Mouse (Mus musculus) erythroblast, adult 5-6 weeks (primary cell): ENCODE results near the gene Srgap1. TPM values are rescaled to one million over a fixed set of nuclear protein-coding genes. Genes with fewer than 3 reads are reported as not detected.

Experiments
- ATAC-seq: replicated peaks from 2 replicates; pipeline ENCODE4 v1.8.0; 2016; ENCODE audit warnings: moderate number of reproducible peaks, mild to moderate bottlenecking, moderate TSS enrichment, inconsistent platforms; ENCODE audit not compliant: poor library complexity, low FRiP score, severe bottlenecking
- total RNA-seq, 2 experiments: library from RNA; stranded (forward) in 1 of 2; stranded (reverse) in 1 of 2; fragments of 150-400 nt in 1 of 2; fragments of 200-764, 138-1000 nt in 1 of 2; gene quantifications; 2 replicates each; pipeline versions ENCODE4 v1.2.3 to v1.2.4; 2015 to 2017; ENCODE audit warnings: low replicate concordance in 2 of 2

Gene Srgap1
- total RNA-seq, 2 experiments from 2014 or later, result not detected

DNA sequence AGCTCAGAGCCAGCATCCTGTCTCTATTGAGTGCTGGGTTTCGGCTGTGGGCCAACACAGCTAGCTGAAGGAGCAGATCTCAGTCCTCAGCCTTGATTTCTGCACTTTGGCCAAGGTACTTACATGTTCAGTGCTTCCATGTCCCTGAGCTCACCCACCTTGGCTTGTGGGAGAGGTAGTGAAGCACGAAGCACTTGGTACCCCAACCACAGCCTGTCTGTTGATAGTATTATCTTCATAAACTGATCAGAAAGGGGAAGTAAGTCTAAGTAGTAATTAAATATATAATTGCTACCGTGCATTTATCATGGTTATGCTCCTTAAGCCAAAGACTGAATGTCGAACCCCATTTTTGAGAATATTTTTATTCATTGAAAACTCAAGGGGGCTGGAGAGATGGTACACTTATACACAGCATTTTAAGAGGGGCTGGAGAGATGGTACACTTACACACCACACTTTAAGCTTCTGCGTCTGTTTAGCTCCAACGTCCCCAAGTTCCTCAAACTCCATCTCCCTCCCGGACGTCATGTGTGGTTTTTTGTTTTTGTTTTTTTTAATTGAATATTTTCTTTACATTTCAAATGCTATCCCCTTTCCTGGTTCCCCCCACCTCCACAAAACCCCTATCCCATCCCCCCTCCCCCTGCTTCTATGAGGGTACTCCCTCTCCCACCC, 315.9 kb downstream of the Srgap1 start:
- no peak for ATAC-seq

Other genes starting within 250 kb of the Srgap1 start
- gene Rxylt1, start 50.1 kb upstream of the Srgap1 start, total RNA-seq (2015; ENCODE audit: low replicate concordance), result 6.9 and 9.8 TPM in 2 replicates
- gene Rxylt1, start 50.1 kb upstream of the Srgap1 start, total RNA-seq (2017; ENCODE audit: low replicate concordance), result 0.84 and 1.4 TPM in 2 replicates